Mouse (Mus musculus) kidney, adult 2 months (tissue): ENCODE results near the gene Atp13a2. TPM values are rescaled to one million over a fixed set of nuclear protein-coding genes. Genes with fewer than 3 reads are reported as not detected.

Source experiments
- DNase-seq: peaks from one replicate; pipeline ENCODE4 v3.0.0; 2021
- H3K27ac ChIP-seq: fragments of 200-500 bp; 2 replicates; pipeline ENCODE4 v1.5.1; 2012; ENCODE audit warnings: low read depth, low read length, control low read depth, inconsistent platforms; ENCODE audit not compliant: insufficient read depth
- H3K27me3 ChIP-seq: fragments of 200-500 bp; replicated peaks from 2 replicates; pipeline ENCODE4 v1.6.1; 2012; ENCODE audit warnings: mild to moderate bottlenecking, moderate library complexity, low read length, inconsistent platforms; ENCODE audit not compliant: control insufficient read depth, insufficient read depth
- H3K36me3 ChIP-seq: fragments of 200-500 bp; 2 replicates; pipeline ENCODE4 v1.6.1; 2012; ENCODE audit warnings: mild to moderate bottlenecking, moderate library complexity, low read length, inconsistent platforms; ENCODE audit not compliant: control insufficient read depth, insufficient read depth
- H3K4me1 ChIP-seq: fragments of 200-500 bp; 2 replicates; pipeline ENCODE4 v1.6.1; 2011; ENCODE audit warnings: low read length; ENCODE audit not compliant: control insufficient read depth, insufficient read depth
- H3K4me3 ChIP-seq: fragments of 200-500 bp; 2 replicates; pipeline ENCODE4 v1.5.1; 2011; ENCODE audit warnings: mild to moderate bottlenecking, low read depth, low read length, control low read depth; ENCODE audit not compliant: insufficient read depth
- CTCF ChIP-seq: fragments of 200-500 bp; conservative IDR thresholded peaks from 2 replicates; pipeline ENCODE4 v1.5.1; 2011; ENCODE audit warnings: low read depth, mild to moderate bottlenecking, control low read depth, low read length, moderate library complexity, mixed read lengths; ENCODE audit not compliant: insufficient read depth, insufficient read length
- POLR2A ChIP-seq: fragments of 200-500 bp; IDR thresholded peaks from one replicate; pipeline ENCODE4 v1.6.1; 2011; ENCODE audit warnings: low read depth, low read length, control low read depth
- WGBS: fragments of 180-500 bp; shearing (Covaris S2); methylation state at CpG from one replicate; pipeline ENCODE4 v1.1.7; 2018; 5-methylcytosine and 5-hydroxymethylcytosine counted together
- polyA plus RNA-seq: library from polyadenylated mRNA; depleted of rRNA; stranded (reverse); fragments of >200 nt; gene quantifications from 2 replicates; pipeline ENCODE4 v1.2.3, GENCODE M21; 2012

Atp13a2 gene
- polyA plus RNA-seq, 1 experiment = 46.3 TPM

DNA sequence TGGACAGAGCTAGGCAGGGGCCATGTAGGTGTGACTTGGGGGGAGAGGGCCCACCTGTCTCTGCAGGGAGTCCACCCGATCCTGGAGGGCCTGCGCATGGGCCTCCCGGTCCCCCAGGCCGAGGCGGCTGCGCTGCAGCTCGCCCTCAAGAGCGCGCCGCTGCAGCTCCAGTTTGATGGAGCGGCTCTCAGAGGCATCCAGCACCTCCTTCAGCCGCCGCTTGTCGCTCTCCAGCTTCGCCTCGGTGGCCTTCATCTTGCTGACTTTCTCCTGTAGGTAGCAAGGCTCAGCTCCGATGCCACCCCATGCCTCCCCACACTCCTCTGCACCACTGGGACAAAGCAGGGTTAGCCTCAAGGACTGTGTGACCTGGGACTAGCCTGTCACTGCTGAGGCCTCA lies 33.5 kb downstream of the Atp13a2 start:
- no peak for TF ChIP-seq POLR2A
- no peak for TF ChIP-seq CTCF
- no peak overlapping the region for H3K27ac ChIP-seq
- DNase-seq = no peak
- H3K4me3 ChIP-seq = no peak overlapping the region
- no peaks in the 10 kb centered on the region for H3K4me1 ChIP-seq
- WGBS = 89% methylated on average over 17 of the region's 17 CpGs
- H3K36me3 ChIP-seq = peaks cover 2% of the 10 kb centered on the region; the same call in 1 of the 2 replicates
- H3K27me3 ChIP-seq = no peaks in the 10 kb centered on the region

DNA sequence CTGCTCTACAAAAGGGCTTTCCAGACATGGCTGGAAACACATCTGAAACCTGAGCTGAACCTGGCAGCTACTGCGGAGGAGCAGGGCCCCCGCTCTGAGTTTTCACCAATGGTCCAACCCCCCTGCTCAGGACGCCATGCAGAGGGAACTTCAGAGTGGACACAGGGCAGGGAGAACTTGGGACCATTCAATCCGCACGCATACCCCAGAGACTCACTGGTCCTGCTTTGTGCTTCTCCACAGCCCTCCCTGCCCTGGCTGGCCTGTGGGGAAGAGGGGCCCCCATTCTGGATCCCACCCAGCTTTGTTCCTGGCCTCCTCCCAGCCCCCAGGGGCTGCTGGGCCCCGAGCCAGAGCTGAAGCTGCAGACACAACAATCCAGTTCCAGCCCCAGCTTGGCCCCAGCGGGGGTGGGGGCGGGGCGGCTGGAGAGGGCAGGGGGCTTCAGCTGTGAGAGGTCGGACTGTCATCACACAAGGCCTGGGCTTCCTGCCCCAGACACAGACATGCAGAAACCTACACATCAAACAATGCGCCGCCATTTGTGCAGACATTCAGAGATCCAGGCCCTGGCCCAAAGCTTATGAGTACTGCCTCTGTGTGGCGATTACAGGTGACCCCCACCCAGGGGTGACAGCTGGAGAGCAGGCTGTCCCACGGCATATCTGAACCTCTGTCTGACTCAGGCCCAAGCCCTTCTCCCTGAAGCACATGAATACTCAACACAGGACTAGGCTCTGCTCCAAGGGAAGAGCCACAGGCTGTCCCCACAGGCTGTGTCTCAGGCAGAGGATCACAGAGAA lies 34.3 kb downstream of the Atp13a2 start:
- no peak overlapping the region for H3K27ac ChIP-seq
- 53% methylated on average over 14 of the region's 14 CpGs for WGBS
- no peak for DNase-seq
- H3K36me3 ChIP-seq = peaks cover 2% of the 10 kb centered on the region; the same call in 1 of the 2 replicates
- H3K4me1 ChIP-seq = no peaks in the 10 kb centered on the region
- TF ChIP-seq CTCF = no peak
- no peak for TF ChIP-seq POLR2A
- no peaks in the 10 kb centered on the region for H3K27me3 ChIP-seq
- H3K4me3 ChIP-seq = no peak overlapping the region

DNA sequence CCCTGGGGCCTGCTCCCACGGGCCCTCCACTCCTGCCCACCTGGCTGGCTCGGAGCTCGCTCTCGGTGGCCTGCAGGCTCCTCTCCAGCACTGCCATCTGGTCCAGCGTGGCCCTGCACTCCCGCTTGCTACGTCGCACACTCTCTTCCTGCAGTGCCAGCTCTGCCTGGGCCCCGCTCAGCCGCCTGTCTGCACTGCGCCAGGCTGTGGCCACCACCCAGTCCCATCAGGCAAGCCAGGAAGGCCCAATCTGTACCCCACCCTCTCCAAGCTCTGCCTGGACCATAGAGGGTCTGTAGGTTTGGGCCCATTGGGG lies 34.9 kb downstream of the Atp13a2 start:
- DNase-seq = no peak
- TF ChIP-seq CTCF = no peak
- no peak for TF ChIP-seq POLR2A
- Histone ChIP-seq H3K4me3 (no peak overlapping the region), H3K4me1 (no peaks in the 10 kb centered on the region), H3K27ac (no peak overlapping the region), H3K27me3 (no peaks in the 10 kb centered on the region), H3K36me3 (peaks cover 2% of the 10 kb centered on the region; the same call in 1 of the 2 replicates)
- WGBS = 74% methylated on average over 11 of the region's 11 CpGs

- TF ChIP-seq POLR2A (no peak), CTCF (no peak)
- H3K27me3 ChIP-seq = no peaks in the 10 kb centered on the region
- H3K36me3 ChIP-seq = no peaks in the 10 kb centered on the region
- 67% methylated on average over 9 of the region's 9 CpGs for WGBS
- no peak overlapping the region for H3K4me3 ChIP-seq
- DNase-seq = no peak
- no peaks in the 10 kb centered on the region for H3K4me1 ChIP-seq
- H3K27ac ChIP-seq = no peak overlapping the region
Observed at GRCm38 (mm10) chr4:141024052-141024451, 37.4 kb downstream of the Atp13a2 start.

- no peaks in the 10 kb centered on the region for H3K27me3 ChIP-seq
- WGBS = 89% methylated on average over 27 of the region's 27 CpGs
- no peak for DNase-seq
- H3K36me3 ChIP-seq = no peaks in the 10 kb centered on the region
- no peaks in the 10 kb centered on the region for H3K4me1 ChIP-seq
- no peak overlapping the region for H3K27ac ChIP-seq
- no peak for TF ChIP-seq CTCF
- no peak for TF ChIP-seq POLR2A
- H3K4me3 ChIP-seq = no peak overlapping the region
Observed at GRCm38 (mm10) chr4:141024992-141025391, 38.3 kb downstream of the Atp13a2 start.

- H3K36me3 ChIP-seq = no peaks in the 10 kb centered on the region; the same call in 1 of the 2 replicates
- H3K4me3 ChIP-seq = no peak overlapping the region
- WGBS = 94% methylated on average over 18 of the region's 18 CpGs
- H3K4me1 ChIP-seq = peaks cover 3% of the 10 kb centered on the region; the same call in 1 of the 2 replicates
- TF ChIP-seq POLR2A (no peak), CTCF (no peak)
- no peak overlapping the region for H3K27ac ChIP-seq
- H3K27me3 ChIP-seq = no peaks in the 10 kb centered on the region
- no peak for DNase-seq
Observed at GRCm38 (mm10) chr4:141030541-141031206, 44.0 kb downstream of the Atp13a2 start.

GRCm38 (mm10) chr4:141031733-141032132 lies 45.1 kb downstream of the Atp13a2 start:
- H3K27me3 ChIP-seq = no peaks in the 10 kb centered on the region
- H3K27ac ChIP-seq = no peak overlapping the region
- DNase-seq = peak; percentile 67
- 17% methylated on average over 6 of the region's 6 CpGs for WGBS
- H3K36me3 ChIP-seq = peaks cover 2% of the 10 kb centered on the region; the same call in 1 of the 2 replicates
- TF ChIP-seq CTCF (peak; percentile 90), POLR2A (no peak)
- no peak overlapping the region for H3K4me3 ChIP-seq
- H3K4me1 ChIP-seq = peaks cover 3% of the 10 kb centered on the region; the same call in 1 of the 2 replicates
